ENCODE assay signal across 11 mouse cellular contexts in the genomic region with DNA sequence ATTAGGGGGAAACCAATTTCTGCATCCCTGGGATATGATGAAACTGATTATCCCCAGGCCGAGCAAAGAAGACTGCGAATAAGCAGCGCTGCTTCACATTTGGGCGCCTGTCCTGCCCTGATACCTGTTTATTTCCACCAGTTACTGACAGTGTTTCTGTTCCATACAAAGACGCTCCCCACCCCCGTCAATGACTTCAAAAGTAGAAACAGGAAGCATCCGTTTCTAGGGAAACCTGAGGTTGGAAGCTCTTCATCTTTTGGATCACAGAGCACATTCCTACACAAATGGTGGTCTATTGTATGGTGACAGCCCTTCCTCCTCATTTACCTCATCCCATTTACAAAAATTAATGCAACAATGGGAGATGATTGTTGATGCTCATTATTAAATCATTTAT.
DNase-seq lines count a peak whose midpoint lies in the region; ATAC-seq lines count a peak whose summit lies in the region.
"Had no signal": no experiment of that assay in that cellular context is flagged by ENCODE, and none has a peak within 500 bp of the region (broad histone marks: within the 10 kb centered on the region; RNA-seq: fewer than 3 reads in every experiment).

No protein-coding gene starts in this region.

- intact Hi-C loops in left cerebral cortex, postnatal 36 days (cut with DNase I) = no loop called here

- 74% methylated on average over 7 of the region's 7 CpGs for WGBS in midbrain, embryonic 12.5 days
- WGBS in midbrain, embryonic 10.5 days = 82% methylated on average over 7 of the region's 7 CpGs
- 74% methylated on average over 7 of the region's 7 CpGs for WGBS in liver, embryonic 12.5 days (ENCODE audit: insufficient replicate concordance)

- no peak for ATAC-seq in midbrain, embryonic 12.5 days (ENCODE audit: low FRiP score, low read depth)
- no peak for ATAC-seq in liver, embryonic 12.5 days
- ATAC-seq in granulocyte monocyte progenitor cell, adult 5-6 weeks (replicated peaks; ENCODE audit: poor library complexity, severe bottlenecking) = no peak

- no peak overlapping the region for H3K4me3 ChIP-seq in midbrain, embryonic 12.5 days
- H3K4me3 ChIP-seq in midbrain, embryonic 10.5 days = no peak overlapping the region
- no peak overlapping the region for H3K4me3 ChIP-seq in liver, embryonic 12.5 days

- DNase-seq in midbrain, embryonic 10.5 days (ENCODE audit: low spot score) = no peak
- DNase-seq in frontal cortex, postnatal 36 days (ENCODE audit: low spot score in 2 of 2) = peak; percentile 31 to 49
- peak; percentile 23 for DNase-seq in left cerebral cortex, postnatal 36 days (ENCODE audit: low spot score in 2 of 2)
- DNase-seq in gastrocnemius, postnatal 4 days (ENCODE audit: low spot score in 2 of 2) = no peak
- DNase-seq: adrenal gland, postnatal 14 days; cerebellum, adult 2 months; lung, adult 18-20 months had no signal

- no peaks in the 10 kb centered on the region for H3K27me3 ChIP-seq in midbrain, embryonic 12.5 days
- H3K27me3 ChIP-seq in midbrain, embryonic 10.5 days (ENCODE audit: low read depth, poor library complexity, severe bottlenecking) = no peaks in the 10 kb centered on the region
- no peaks in the 10 kb centered on the region for H3K27me3 ChIP-seq in liver, embryonic 12.5 days (replicated peaks)

- no peak overlapping the region for H3K9ac ChIP-seq in midbrain, embryonic 12.5 days (replicated peaks)
- no peak overlapping the region for H3K9ac ChIP-seq in liver, embryonic 12.5 days

- no peaks in the 10 kb centered on the region for H3K9me3 ChIP-seq in midbrain, embryonic 12.5 days
- H3K9me3 ChIP-seq in midbrain, embryonic 10.5 days (replicated peaks) = no peaks in the 10 kb centered on the region
- no peaks in the 10 kb centered on the region for H3K9me3 ChIP-seq in liver, embryonic 12.5 days (replicated peaks)

- H3K4me2 ChIP-seq in midbrain, embryonic 12.5 days (replicated peaks) = no peak overlapping the region
- H3K4me2 ChIP-seq in liver, embryonic 12.5 days = no peak overlapping the region

- H3K36me3 ChIP-seq in midbrain, embryonic 12.5 days = no peaks in the 10 kb centered on the region
- no peaks in the 10 kb centered on the region for H3K36me3 ChIP-seq in midbrain, embryonic 10.5 days
- peaks cover 21% of the 10 kb centered on the region for H3K36me3 ChIP-seq in liver, embryonic 12.5 days

- no peaks in the 10 kb centered on the region for H3K4me1 ChIP-seq in midbrain, embryonic 12.5 days
- peaks cover 8% of the 10 kb centered on the region; the same call in 1 of the 2 replicates for H3K4me1 ChIP-seq in midbrain, embryonic 10.5 days
- H3K4me1 ChIP-seq in liver, embryonic 12.5 days = no peaks in the 10 kb centered on the region

- H3K27ac ChIP-seq in midbrain, embryonic 12.5 days (replicated peaks) = 0 out of 2 replicates have a peak overlapping the region, but pooled peaks have one; percentile 20
- H3K27ac ChIP-seq in midbrain, embryonic 10.5 days (replicated peaks) = no peak overlapping the region
- H3K27ac ChIP-seq in liver, embryonic 12.5 days = no peak overlapping the region
- H3K27ac ChIP-seq: kidney, postnatal 0 days had no signal

Comparison
In these comparisons a context has a peak if more than half of its experiments do, and no peak if none do; other contexts are left out.
1. DNase-seq: peak in frontal cortex, postnatal 36 days (2 of 2) and left cerebral cortex, postnatal 36 days (2 of 2); none in midbrain, embryonic 10.5 days (single experiment) and gastrocnemius, postnatal 4 days (0 of 2).